Mouse (Mus musculus): Measurements from ENCODE around the gene Gm21083. TPM values are rescaled to one million over a fixed set of nuclear protein-coding genes. Genes with fewer than 3 reads are reported as not detected.
"Not testable (repeated sequence)": the region's sequence is repeated elsewhere in the genome, so short reads cannot be mapped to it uniquely, and the experiment has no call there.

Gm21083 gene
- not detected for polyA plus RNA-seq (2017; shearing (Covaris generic))

DNA sequence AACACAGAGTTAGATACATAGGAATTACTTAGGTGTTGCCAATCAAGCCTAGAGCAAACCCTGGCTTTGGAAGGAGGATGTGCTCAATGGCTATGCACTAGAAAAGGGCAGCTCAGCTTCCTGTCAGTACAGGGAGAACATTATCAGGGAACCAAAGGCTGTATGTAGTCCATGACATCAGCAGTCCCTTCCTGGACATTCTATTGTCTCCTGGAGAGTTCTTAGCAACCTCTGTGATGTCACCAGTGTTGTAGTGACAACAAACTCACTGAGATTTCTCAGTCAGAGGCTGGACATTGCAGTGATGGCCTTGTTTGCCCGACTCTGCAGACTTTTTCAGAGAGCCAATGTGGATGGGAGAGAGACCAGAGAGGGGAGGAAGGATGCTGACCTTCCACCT, at the start of gene Gm21083:
Gm21083 (plus strand) TSS at position 301 of the 400 bp plus-strand sequence.
- not testable (repeated sequence) for ATAC-seq

DNA sequence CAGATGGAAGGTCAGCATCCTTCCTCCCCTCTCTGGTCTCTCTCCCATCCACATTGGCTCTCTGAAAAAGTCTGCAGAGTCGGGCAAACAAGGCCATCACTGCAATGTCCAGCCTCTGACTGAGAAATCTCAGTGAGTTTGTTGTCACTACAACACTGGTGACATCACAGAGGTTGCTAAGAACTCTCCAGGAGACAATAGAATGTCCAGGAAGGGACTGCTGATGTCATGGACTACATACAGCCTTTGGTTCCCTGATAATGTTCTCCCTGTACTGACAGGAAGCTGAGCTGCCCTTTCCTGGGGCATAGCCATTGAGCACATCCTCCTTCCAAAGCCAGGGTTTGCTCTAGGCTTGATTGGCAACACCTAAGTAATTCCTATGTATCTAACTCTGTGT, 48.0 kb upstream of the Gm21083 start, which contains the start of gene Gm21190:
Gm21190 (minus strand) TSS at position 101 of the 400 bp plus-strand sequence.
- ATAC-seq, result not testable (repeated sequence)

DNA sequence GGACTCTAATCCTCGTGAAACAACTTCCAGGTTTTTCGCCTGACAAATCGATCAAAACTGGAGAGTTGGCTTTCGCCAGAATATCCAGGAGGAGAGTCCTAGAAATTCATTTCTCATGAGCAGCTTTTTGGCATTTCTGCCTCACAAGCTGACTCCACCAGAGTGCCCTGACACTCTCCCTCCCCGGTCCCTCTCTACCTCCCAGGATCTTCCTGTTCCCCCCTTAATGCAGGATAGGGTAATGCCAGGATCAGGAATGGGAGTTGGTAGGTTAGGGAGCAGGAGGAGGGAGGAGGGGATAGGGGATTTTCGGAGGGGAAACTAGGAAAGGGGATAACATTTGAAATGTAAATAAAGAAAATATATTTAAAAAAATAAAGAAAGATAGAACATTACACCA, 28.5 kb upstream of the Gm21083 start:
- not testable (repeated sequence) for ATAC-seq

DNA sequence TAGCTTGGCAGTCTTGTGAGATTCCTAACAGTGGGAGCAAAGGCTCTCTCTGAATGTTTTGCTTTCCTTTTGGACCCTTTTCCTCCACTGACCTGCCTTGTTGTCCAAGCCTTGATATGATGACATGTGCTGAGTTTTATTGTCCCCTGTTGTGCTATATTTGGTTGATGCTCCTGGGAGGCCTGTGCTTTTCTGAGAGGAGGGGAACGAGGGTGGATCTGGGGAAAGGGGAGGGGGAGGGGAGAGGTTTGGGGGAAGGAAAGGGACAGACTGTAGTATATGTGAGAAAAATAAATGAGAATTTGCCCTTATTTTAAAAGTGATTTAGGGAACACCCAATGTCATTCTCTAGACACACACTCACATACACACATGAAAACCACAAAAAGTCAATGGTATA, 28.0 kb upstream of the Gm21083 start:
- ATAC-seq, result not testable (repeated sequence)

DNA sequence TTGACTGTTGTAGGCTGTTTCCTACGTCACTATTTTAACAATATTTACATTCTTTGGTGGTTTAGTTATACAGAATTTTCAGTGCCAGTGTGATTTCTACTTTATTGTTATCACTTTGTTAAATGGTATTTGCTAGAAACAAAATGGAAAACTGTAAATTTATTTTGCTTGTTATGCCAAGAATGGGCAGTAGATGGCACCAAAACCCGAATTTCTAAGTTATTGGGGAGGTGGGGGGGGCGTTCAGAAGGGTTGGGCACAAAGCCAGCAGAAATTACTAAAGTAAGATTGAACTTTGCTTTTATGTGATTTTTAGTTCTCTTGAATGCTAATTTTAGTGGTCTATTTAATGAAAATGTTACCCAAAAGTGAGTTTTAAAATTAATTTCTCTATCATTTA, 27.5 kb upstream of the Gm21083 start:
- not testable (repeated sequence) for ATAC-seq

DNA sequence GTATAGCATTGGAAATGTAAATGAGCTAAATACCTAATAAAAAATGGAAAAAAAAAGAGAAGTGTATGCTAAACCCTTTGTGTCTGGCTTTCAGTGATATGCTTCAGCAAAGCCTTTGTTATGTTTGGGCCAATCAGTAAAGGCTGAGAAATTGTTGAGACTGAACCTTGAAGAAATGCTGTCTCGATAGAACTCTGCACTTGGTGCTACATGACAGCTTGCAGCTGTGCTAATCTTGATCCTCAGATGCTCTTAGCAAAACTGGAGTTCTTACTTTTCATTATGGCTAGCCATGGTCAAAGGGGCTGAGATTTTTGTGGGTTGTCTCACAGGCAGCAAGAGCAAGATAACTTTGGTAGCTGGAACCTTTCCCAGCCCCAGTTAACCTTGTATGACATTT, 18.5 kb upstream of the Gm21083 start:
- not testable (repeated sequence) for ATAC-seq

DNA sequence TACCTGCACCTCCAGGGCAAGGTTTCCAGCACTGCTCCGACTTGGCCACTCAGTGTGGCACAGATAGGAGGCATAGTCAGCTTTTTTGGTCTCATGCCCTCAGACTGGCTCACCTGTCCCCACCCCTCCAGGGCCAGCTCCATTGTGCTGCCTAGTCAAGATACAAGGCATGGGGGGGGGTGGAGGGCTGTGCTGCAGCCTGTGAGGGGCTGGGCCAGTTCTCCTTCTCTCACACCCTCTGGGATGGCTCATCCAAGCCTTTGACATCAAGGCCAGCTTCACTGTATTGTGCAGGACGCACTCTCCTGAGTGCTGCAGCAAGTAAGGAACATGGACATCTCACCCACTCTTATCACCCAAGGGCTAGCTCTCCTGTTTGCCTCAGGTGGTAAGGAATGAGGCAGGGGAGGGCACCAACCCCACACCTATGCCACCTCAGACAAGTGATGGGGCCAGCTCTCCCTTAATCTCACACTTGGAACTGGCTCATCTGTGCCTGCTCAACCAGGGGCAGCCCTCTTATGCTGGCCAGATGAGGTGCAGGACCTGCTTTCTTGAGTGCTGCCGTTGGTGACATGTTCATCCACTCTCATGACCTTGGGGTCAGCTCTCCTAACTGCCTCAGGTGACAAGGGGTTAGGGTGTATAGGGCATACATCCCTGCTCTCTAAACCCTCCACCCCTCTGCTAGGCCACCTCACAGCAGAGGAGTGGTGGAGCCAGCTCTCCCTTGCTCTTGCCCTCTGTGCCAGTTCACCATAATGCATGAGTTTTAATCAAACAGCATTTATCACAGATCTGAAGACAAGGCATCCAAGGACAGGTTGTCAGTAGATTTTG, 15.5 kb upstream of the Gm21083 start:
- not testable (repeated sequence) for ATAC-seq

DNA sequence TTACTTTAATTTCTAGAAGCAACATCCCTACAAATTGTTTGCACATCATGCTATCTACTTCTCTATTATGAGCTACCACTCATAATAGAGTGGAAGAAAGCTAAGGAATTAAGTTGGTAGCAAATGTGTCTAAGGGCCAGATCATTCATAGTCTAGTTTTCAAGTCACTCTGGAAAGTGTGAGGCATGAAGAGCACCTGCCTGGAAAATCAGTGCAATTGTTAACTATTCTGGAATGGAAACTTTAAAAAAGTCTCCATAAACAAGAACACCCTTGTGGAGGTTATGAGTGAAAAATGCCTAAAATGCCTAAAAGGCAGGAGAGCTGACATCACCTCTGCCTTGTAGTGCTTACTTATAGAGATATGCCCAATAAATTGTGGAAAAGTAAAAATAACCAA, 3.4 kb upstream of the Gm21083 start:
- ATAC-seq, result not testable (repeated sequence)

DNA sequence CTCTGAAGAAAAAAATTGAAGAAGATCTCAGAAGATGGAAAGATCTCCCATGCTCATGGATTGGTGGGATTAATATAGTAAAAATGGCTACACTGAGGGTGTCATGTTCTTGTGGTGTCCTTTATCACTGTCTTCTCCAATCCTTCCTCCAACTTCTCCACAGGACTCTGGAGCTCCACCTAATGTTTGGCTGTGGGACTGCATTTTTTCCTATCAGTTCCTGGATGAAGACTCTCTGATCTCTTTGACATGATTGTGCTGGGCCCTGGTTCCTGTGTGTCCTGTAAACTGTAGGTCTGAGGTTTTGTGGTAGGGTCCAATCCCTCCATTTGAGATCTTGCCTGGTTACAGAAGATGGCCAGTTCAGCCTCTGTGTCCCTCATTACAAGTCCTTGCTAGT, 9.2 kb downstream of the Gm21083 start:
- ATAC-seq, result not testable (repeated sequence)

DNA sequence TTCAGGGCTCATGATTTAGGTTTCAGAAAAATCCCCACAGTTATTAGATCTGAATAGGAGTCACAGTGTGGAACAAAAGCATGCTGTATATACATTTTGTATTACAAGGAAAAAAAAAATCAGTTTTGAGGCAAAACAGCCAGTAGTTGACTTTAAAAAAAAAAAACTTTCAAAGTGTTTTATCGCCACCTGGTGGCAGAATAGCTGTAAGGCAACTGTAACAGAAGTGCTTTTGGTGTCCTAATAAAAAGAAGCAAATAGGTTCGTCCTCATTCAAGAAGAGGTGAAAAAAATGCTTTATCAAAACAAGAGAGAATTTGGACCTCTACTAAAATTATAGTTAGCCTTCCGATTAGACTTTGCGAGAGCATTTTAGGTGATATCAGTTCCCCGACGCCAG, 11.2 kb downstream of the Gm21083 start:
- not testable (repeated sequence) for ATAC-seq

DNA sequence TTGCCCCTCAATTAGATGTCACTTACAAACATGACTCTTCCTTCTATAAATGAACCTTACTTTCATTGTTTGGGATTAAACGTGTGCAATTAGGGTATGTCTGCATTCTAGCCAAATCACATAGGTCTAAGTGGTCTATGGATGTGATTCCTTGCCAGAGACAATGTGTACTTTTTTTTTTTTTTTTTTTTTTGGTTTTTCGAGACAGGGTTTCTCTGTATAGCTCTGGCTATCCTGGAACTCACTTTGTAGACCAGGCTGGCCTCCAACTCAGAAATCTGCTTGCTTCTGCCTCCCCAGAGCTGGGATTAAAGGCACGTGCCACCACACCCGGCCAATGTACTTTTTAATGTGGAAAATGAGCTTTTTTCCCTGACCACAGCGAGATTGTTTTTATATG, 13.5 kb downstream of the Gm21083 start:
- not testable (repeated sequence) for ATAC-seq

DNA sequence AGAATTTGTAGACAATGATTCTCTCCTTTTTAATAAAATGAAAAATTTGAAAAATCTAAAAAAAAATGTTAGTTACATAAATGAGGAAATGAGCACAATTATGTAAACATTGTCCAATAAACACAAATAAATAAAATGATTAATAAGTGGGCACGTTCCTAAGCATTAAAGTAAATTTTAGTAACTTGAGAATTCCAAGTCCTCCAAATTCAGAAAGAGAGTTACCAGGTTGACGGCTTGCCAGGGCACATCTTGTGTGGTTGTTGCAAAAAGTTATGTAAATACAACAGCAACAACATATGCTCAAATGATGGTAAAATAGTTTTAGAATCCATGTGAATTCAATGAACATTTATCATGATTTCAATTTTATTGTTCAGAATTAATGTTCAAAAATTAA, 14.4 kb downstream of the Gm21083 start:
- not testable (repeated sequence) for ATAC-seq

DNA sequence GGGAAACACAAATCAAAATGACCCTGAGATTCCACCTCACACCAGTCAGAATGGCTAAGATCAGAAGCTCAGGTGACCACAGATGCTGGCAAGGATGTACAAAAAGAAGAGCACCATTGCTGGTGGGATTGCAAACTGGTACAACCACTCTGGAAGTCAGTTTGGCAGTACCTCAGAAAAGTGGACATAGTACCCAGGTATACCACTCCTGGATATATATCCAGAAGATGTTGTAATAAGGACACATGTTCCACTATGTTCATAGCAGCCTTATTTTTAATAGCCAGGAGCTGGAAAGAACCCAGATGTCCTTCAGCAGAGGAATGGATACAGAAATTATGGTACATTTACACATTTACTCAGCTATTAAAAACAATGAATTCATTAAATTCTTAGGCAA, 21.7 kb downstream of the Gm21083 start:
- ATAC-seq, result not testable (repeated sequence)

DNA sequence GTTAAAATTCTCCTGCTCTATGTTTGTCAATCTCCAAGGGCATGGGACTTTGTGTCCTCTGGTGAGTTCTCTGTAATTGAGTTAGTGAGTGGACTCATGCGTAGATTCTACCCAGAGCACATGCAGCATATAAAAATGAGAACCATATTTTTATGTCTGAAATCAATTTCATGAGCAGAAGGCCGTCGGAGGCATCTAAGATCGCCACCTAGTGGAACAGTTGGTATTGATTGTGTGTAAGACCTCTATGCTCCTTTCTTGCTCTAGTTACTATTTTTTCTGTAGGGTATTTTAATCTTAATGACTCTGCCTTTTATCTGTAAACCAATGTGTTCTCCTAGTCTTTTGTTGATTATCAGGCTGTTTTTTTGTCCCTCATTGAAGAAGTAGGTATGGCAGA, 23.2 kb downstream of the Gm21083 start:
- ATAC-seq, result not testable (repeated sequence)

DNA sequence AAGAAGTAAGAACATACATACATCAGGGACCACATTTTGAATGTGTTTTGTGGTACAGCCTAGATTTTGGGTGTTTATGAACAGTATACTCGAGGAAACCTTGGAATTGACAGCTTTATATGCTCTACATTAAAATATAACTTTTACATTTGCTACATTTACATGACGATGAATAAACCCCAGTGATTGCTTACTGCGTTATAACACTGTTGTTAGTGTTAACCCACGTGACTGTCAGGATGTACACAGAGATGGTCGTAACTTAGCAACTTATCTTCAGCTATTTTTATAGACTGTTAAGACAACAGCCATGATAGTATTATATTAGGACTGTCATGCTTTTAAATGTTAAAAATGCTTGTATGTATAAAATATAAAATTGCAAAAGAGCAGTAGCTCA, 24.3 kb downstream of the Gm21083 start:
- not testable (repeated sequence) for ATAC-seq

DNA sequence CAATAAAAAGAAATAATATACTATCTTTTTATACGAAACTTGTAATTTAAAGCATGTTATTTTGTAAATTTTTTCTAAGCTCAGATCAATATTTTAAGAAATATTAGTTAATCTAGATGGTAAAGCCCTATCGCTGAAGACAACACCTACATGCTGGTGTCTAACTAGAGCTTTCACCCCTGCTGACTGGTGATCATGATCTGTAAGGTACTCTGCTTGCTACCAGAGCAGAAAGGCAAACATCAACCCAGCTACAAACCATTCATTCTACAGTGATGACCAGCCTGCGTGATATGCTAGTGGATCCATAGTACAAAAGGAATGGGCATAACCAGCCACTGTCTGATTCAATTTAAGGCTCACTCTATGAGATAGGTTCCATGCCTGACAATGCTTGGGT, 24.8 kb downstream of the Gm21083 start:
- ATAC-seq, result not testable (repeated sequence)

DNA sequence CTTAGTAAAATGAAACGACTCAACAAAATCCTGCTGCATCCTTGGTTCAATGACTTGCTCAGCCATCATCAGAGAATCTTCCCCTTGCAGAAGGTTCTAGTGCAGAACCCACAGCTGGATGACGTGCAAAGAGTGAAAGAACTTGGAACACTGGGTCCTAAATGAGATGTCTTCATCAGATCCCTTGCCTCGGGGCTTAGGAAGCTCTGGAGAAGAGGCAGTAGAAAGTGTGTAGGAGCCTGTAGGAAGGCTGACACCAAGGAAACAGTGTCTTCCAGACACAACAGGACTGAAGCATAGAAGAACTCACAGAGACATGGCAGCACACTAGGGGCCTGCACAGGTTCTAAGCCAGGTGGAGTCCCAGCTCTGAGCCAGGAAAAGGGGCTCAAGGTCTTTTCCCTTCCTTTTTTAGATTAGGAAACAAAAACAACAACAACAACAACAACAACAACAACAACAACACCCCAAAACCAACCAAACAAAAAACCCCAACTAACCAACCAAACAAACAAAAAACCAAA, 25.4 kb downstream of the Gm21083 start:
- not testable (repeated sequence) for ATAC-seq

DNA sequence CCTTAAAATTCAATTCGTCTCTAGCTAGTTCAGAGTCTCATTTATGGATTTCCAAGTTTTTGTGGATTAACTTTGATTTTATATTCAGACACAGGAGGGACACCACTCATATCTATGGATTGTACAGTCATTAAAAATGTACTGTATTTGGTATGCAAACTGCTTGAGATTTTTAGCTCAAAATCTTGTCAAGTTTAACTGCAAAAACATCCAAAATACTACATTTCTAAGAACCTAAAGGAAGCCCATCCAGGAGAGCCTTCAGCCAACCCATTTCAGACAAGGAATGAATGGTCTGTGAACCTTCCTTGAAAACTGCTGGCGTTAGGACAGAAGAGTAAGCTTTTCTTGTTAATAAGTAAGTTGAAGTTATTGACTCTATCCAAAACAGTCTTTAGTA, 25.9 kb downstream of the Gm21083 start:
- not testable (repeated sequence) for ATAC-seq

DNA sequence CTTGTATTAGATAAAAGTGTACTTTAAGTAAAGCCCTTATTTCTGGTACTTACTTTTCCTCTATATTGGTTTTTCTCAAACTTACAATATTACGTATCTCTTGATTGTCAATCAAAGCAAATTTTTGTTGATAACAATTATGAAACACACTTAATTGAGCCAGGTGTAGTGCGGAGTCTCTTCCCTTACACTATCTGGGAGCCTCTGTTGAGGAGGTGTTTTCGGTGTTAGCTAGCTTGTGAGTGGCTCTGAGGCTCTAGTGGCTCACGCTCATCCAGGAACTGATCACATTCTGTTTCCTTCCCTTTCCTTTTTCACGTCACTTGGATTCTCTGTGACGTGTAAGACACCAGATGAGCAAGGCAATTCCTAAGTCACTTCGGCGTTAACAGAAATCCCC, 26.5 kb downstream of the Gm21083 start:
- ATAC-seq, result not testable (repeated sequence)

DNA sequence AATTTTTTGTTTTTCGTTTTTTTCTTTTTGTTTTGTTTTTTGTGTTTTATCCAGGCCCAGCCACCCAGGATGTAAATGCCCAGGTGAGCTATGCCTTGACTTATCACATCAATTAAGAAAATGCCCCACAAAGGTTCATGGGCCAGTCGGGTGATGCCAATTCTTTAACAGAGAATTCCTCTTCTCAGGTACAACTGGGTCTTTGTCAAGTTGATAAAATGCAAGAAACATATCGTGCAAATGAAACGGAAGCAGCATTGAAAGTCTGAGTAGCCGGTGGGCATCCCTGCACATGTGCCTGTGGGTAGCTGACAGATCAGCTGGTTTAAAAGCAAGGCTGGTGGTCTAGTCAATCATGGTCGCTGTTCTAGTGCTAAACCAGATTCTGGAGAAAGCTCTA, 29.5 kb downstream of the Gm21083 start:
- ATAC-seq, result not testable (repeated sequence)

DNA sequence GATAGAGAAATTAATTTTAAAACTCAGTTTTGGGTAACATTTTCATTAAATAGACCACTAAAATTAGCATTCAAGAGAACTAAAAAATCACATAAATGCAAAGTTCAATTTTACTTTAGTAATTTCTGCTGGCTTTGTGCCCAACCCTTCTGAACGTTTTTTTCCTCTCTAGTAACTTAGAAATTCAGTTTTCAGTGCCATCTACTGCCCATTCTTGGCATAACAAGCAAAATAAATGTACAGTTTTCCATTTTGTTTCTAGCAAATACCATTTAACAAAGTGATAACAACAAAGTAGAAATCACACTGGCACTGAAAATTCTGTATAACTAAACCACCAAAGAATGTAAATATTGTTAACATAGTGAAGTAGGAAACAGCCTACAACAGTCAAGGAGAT, 33.6 kb downstream of the Gm21083 start:
- ATAC-seq, result not testable (repeated sequence)

DNA sequence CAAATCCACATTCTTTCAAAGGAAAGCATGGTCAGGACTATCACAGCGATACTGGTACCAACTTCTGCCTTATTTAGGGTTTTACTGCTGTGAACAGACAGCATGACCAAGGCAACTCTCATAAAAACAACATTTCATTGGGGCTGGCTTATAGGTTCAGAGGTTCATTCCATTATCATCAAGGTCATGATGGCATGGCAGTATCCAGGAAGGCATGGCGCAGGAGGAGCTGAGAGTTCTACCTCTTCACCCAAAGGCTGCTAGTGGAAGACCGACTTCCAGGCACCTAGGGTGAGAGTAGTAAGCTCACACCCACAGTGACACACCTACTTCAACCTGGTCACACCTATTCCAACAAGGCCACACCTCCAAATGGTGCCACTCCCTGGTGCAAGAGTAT, 39.1 kb downstream of the Gm21083 start:
- ATAC-seq, result not testable (repeated sequence)

DNA sequence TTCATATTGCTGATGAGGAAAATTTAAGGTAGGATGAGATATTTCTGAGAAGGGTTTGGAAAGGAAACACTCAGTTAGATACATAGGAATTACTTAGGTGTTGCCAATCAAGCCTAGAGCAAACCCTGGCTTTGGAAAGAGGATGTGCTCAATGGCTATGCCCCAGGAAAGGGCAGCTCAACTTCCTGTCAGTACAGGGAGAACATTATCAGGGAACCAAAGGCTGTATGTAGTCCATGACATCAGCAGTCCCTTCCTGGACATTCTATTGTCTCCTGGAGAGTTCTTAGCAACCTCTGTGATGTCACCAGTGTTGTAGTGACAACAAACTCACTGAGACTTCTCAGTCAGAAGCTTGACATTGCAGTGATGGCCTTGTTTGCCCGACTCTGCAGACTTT, 41.6 kb downstream of the Gm21083 start, which contains the start of gene Speer4d:
Speer4d (plus strand) TSS at position 301 of the 400 bp plus-strand sequence.
- not testable (repeated sequence) for ATAC-seq

DNA sequence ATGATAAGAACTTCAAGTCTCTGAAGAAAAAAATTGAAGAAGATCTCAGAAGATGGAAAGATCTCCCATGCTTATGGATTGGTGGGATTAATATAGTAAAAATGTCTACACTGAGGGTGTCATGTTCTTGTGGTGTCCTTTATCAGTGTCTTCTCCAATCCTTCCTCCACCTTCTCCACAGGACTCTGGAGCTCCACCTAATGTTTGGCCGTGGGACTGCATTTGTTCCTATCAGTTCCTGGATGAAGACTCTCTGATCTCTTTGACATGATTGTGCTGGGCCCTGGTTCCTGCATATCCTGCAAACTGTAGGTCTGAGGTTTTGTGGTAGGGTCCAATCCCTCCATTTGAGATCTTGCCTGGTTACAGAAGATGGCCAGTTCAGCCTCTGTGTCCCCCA, 51.0 kb downstream of the Gm21083 start:
- ATAC-seq, result not testable (repeated sequence)
